Mouse (Mus musculus): ENCODE results near the gene Pip5k1a. TPM values are rescaled to one million over a fixed set of nuclear protein-coding genes. Genes with fewer than 3 reads are reported as not detected.

Pip5k1a gene
- total and polyA plus RNA-seq, 3 experiments: 11.8 to 16.8 (median 15.8) TPM

DNA sequence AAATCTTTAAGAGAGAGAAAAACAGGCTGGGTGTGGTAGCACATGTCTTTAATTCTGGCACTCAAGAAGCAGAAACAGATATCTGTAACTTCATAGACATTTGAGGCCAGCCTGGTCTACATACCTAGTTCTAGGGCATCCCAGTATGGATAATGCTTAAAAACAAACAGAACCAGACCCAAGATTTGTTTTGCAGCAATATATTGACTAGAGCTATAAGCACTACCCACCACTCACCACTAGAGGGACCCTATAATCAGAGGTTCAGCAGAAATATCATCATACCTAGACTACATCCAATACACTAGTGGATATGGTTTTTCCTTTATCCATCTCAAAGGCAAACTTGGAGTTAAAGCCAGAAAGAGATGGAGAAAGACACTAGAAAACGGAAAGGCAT lies 53.8 kb downstream of the Pip5k1a start:
- Histone ChIP-seq H3K9ac (ENCODE audit: low read depth, low read length) (no peak overlapping the region), H3K79me2 (replicated peaks; ENCODE audit: control insufficient read depth, insufficient read depth, low read length) (no peaks in the 10 kb centered on the region), H3K4me3 (no peak overlapping the region), H3K27ac (no peak overlapping the region), H3K27me3 (ENCODE audit: control insufficient read depth, insufficient read depth, low read length) (no peaks in the 10 kb centered on the region), H3K4me1 (ENCODE audit: control insufficient read depth, insufficient read depth, low read length) (no peaks in the 10 kb centered on the region), H3K36me3 (ENCODE audit: control insufficient read depth, insufficient read depth, low read length) (no peaks in the 10 kb centered on the region)
- WGBS: 33% methylated on average over 1 of the region's 1 CpGs
- no peak for DNase-seq
- intact Hi-C loops (cut with DNase I): no loop called here
- TF ChIP-seq POLR2A (IDR thresholded peaks at IDR 0.05; ENCODE audit: insufficient read depth, low read depth, low read length): no peak
- no peak for TF ChIP-seq EP300 (IDR thresholded peaks at IDR 0.05; ENCODE audit: insufficient read depth, low read depth, low read length)
- peak; percentile 91 for TF ChIP-seq CTCF (IDR thresholded peaks at IDR 0.05)

DNA sequence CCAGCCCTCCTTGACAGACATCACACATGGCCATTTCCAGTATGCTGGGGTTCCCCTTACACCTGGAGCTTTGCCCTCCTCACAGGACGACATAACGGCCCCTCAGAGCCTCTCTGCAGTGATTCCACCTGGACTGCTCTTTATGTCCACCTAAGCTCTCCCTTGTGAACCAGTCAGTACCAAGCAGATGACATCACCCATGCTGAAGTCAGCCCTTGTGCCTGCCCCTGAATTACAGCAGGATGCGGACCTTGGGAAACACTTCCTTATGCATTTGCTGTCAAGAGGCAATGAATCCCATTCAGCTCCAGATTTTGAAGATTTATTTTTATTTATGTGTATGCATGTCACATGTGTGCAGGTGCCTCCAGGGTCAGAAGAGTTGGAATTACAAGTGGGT lies 58.8 kb downstream of the Pip5k1a start:
- no peaks in the 10 kb centered on the region for H3K79me2 ChIP-seq (replicated peaks; ENCODE audit: control insufficient read depth, insufficient read depth, low read length)
- intact Hi-C loops (cut with DNase I): no loop called here
- TF ChIP-seq CTCF (IDR thresholded peaks at IDR 0.05) (no peak), POLR2A (IDR thresholded peaks at IDR 0.05; ENCODE audit: insufficient read depth, low read depth, low read length) (no peak), EP300 (IDR thresholded peaks at IDR 0.05; ENCODE audit: insufficient read depth, low read depth, low read length) (no peak)
- no peak for DNase-seq
- no peaks in the 10 kb centered on the region; the same call in 1 of the 2 replicates for H3K4me1 ChIP-seq (ENCODE audit: control insufficient read depth, insufficient read depth, low read length)
- H3K27ac ChIP-seq: no peak overlapping the region
- no peak overlapping the region for H3K4me3 ChIP-seq
- WGBS: 54% methylated on average over 3 of the region's 3 CpGs
- H3K27me3 ChIP-seq (ENCODE audit: control insufficient read depth, insufficient read depth, low read length): no peaks in the 10 kb centered on the region
- no peaks in the 10 kb centered on the region for H3K36me3 ChIP-seq (ENCODE audit: control insufficient read depth, insufficient read depth, low read length)
- no peak overlapping the region for H3K9ac ChIP-seq (ENCODE audit: low read depth, low read length)

DNA sequence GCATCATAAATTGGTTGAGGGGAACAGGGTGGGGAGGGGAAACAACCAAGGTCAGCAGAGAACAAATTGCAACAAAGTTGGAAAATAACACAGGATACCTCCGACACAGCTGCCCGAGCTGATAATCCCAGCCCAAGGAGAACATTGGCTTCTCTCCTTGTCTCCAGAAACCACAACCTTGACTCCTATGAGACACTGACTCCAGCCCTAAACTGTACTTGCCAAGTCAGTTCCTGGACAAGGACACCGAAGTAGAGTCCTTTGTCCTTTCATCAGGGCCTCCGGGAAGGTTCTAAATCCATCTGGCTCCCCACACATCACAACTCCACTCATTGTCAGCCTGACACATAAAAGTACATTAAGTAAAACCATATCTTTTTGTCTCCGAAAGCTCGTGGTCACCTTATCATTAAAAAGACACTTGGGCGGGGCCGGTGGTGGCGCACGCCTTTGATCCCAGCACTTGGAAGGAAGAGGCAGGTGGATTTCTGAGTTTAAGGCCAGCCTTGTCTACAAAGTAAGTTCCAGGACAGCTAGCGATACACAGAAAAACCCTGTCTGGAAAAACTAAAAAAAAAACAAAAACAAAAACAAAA lies 60.2 kb downstream of the Pip5k1a start:
- 74% methylated on average over 11 of the region's 11 CpGs for WGBS
- intact Hi-C loops (cut with DNase I): no loop called here

DNA sequence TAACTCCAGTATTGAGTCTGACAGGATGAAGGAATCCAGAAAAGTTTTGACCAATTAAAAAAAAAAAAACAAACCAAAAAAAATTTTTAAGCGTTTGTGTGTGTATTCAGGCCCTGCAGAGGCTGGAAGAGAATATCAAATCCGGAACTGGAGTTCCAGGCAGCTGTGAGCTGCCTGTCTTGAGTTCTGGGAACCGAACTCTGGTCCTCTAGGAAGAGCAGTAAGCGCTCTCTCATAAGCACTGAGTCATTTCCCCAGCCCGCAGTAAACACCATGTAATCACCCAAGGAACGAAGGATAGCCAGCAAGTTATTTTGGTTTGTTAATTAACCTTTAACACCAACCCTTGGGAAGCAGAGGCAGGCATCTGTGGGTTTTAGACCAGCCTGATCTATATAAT lies 63.5 kb downstream of the Pip5k1a start:
- Histone ChIP-seq H3K9ac (ENCODE audit: low read depth, low read length) (no peak overlapping the region), H3K27me3 (ENCODE audit: control insufficient read depth, insufficient read depth, low read length) (no peaks in the 10 kb centered on the region), H3K36me3 (ENCODE audit: control insufficient read depth, insufficient read depth, low read length) (peaks cover 11% of the 10 kb centered on the region), H3K27ac (no peak overlapping the region), H3K4me3 (no peak overlapping the region), H3K79me2 (replicated peaks; ENCODE audit: control insufficient read depth, insufficient read depth, low read length) (peaks cover 5% of the 10 kb centered on the region), H3K4me1 (ENCODE audit: control insufficient read depth, insufficient read depth, low read length) (peaks cover 2% of the 10 kb centered on the region)
- intact Hi-C loops (cut with DNase I): loop anchor here (5.0 kb wide), 2 partner anchors 99 to 461 kb away; partner anchors contain the start of genes Snx27 and Tnfaip8l2
- no peak for TF ChIP-seq CTCF (IDR thresholded peaks at IDR 0.05)
- 61% methylated on average over 6 of the region's 6 CpGs for whole genome bisulfite sequencing
- DNase-seq: no peak

More for the DNA sequence above, 60.2 kb downstream of the Pip5k1a start:
- peaks cover 2% of the 10 kb centered on the region for H3K36me3 ChIP-seq (ENCODE audit: control insufficient read depth, insufficient read depth, low read length)
- H3K9ac ChIP-seq (ENCODE audit: low read depth, low read length): no peak overlapping the region
- TF ChIP-seq POLR2A (IDR thresholded peaks at IDR 0.05; ENCODE audit: insufficient read depth, low read depth, low read length) (no peak), CTCF (IDR thresholded peaks at IDR 0.05) (no peak), EP300 (IDR thresholded peaks at IDR 0.05; ENCODE audit: insufficient read depth, low read depth, low read length) (no peak)
- no peak for DNase-seq
- no peak overlapping the region for H3K4me3 ChIP-seq
- H3K27me3 ChIP-seq (ENCODE audit: control insufficient read depth, insufficient read depth, low read length): no peaks in the 10 kb centered on the region
- H3K79me2 ChIP-seq (replicated peaks; ENCODE audit: control insufficient read depth, insufficient read depth, low read length): peaks cover 2% of the 10 kb centered on the region
- H3K27ac ChIP-seq: no peak overlapping the region
- H3K4me1 ChIP-seq (ENCODE audit: control insufficient read depth, insufficient read depth, low read length): peaks cover 2% of the 10 kb centered on the region

DNA sequence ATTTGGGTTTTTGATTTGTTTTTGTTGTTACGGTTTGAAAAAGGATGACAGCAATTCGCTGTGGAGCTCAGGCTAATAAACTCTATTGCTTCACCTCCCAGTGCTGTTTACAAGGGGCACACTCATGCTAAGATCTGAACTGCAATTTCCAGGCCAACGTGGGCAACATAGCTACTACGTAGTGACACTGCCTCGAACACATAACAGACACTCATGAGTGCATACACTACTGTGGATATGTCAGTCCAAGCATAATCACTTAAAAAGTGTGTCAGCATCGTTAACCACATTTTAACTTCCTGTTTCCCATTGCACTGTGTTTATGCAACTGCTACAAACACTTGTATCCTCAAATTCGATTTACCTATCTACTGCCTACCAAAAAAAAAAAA lies 63.9 kb downstream of the Pip5k1a start:
- Histone ChIP-seq H3K27ac (peak overlapping the region; percentile 84), H3K4me1 (ENCODE audit: control insufficient read depth, insufficient read depth, low read length) (peaks cover 2% of the 10 kb centered on the region), H3K27me3 (ENCODE audit: control insufficient read depth, insufficient read depth, low read length) (no peaks in the 10 kb centered on the region), H3K9ac (ENCODE audit: low read depth, low read length) (peak overlapping the region; percentile 54), H3K4me3 (peak overlapping the region; percentile 84), H3K79me2 (replicated peaks; ENCODE audit: control insufficient read depth, insufficient read depth, low read length) (peaks cover 5% of the 10 kb centered on the region), H3K36me3 (ENCODE audit: control insufficient read depth, insufficient read depth, low read length) (peaks cover 11% of the 10 kb centered on the region)
- 11% methylated on average over 7 of the region's 7 CpGs for WGBS
- TF ChIP-seq POLR2A (IDR thresholded peaks at IDR 0.05; ENCODE audit: insufficient read depth, low read depth, low read length): no peak
- TF ChIP-seq CTCF (IDR thresholded peaks at IDR 0.05): no peak
- TF ChIP-seq EP300 (IDR thresholded peaks at IDR 0.05; ENCODE audit: insufficient read depth, low read depth, low read length): no peak
- intact Hi-C loops (cut with DNase I): loop anchor here (5.0 kb wide), 2 partner anchors 99 to 461 kb away; partner anchors contain the start of genes Snx27 and Tnfaip8l2
- no peak for DNase-seq

DNA sequence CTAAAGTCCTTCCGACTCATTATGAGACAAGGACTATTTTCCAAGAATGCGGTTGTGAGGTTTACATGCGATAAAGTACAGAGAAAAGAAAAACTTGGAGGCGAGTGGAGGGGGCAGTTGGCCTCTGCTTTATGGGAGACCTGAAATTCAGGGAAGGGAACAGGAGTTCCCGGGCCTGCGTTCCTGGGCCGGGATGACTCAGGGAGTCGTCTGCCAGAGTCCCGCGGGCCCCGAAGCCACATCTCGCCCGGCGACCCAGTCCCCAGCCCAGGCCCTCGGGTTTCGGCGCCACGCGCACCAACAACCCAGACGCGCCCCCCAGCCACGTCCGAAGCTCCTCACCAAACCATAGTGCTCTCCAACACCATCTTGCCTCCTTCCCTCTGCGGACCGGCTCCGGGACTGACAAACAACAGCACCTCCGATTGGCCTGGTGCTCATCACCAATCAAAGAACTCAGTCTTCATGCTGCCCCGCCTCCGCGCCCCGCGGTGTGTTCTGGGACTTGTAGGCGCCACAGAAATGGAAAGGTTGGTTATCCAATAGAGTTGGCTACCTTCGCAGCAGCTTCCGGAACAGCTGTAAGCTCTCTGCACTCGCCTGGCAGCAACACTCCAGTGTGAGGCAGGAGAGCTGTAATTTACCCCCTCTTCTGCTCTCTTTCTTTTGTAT lies 64.4 kb downstream of the Pip5k1a start, which contains the start of gene Psmd4:
Psmd4 (minus strand) TSS at position 449 of the 672 bp plus-strand sequence.
- peak within 1 kb of the TSS; percentile 84 for H3K4me3 ChIP-seq
- WGBS: under 1% methylated on average over 36 of the region's 36 CpGs
- H3K27ac ChIP-seq: peak within 1 kb of the TSS; percentile 84
- TF ChIP-seq POLR2A (IDR thresholded peaks at IDR 0.05; ENCODE audit: insufficient read depth, low read depth, low read length) (peak; percentile 98), CTCF (IDR thresholded peaks at IDR 0.05) (no peak), EP300 (IDR thresholded peaks at IDR 0.05; ENCODE audit: insufficient read depth, low read depth, low read length) (peak; percentile 39; the same call in 1 of the 2 replicates)
- peaks cover 5% of the 10 kb centered on the region for H3K79me2 ChIP-seq (replicated peaks; ENCODE audit: control insufficient read depth, insufficient read depth, low read length)
- intact Hi-C loops (cut with DNase I): loop anchor here (5.0 kb wide), 2 partner anchors 100 to 460 kb away; partner anchors contain the start of genes Snx27 and Tnfaip8l2
- H3K36me3 ChIP-seq (ENCODE audit: control insufficient read depth, insufficient read depth, low read length): peaks cover 11% of the 10 kb centered on the region
- H3K4me1 ChIP-seq (ENCODE audit: control insufficient read depth, insufficient read depth, low read length): peaks cover 2% of the 10 kb centered on the region
- H3K27me3 ChIP-seq (ENCODE audit: control insufficient read depth, insufficient read depth, low read length): no peaks in the 10 kb centered on the region
- DNase-seq: peak; percentile 98
- peak within 1 kb of the TSS; percentile 89 for H3K9ac ChIP-seq (ENCODE audit: low read depth, low read length)

Measured in heart, adult 2 months (tissue).